Mouse (Mus musculus) intestine, postnatal 0 days (tissue): ENCODE measurements at regions not wholly inside any gene's neighbourhood (a gene's known extent, or its start where the extent isn't known, plus 50 kb on each side); places are given as distances from the start of the nearest gene placed in this dataset.
A peak's percentile ranks its signal among the peaks of the same experiment; 100 is the strongest.

ENCODE experiments used
- ATAC-seq: fragments of 200-750 bp; cut with Nextera tagmentation; 2 replicates; pipeline ENCODE4 v1.8.0; 2017; ENCODE audit warnings: mild to moderate bottlenecking, moderate TSS enrichment, moderate library complexity
- H3K27ac ChIP-seq: fragments of 300-500 bp; sonication (generic); 2 replicates; pipeline ENCODE4 v1.5.1; 2014; ENCODE audit warnings: mild to moderate bottlenecking, low read depth, low read length, moderate library complexity
- H3K27me3 ChIP-seq: fragments of 300-500 bp; sonication (generic); replicated peaks from 2 replicates; pipeline ENCODE4 v1.6.1; 2014; ENCODE audit warnings: low read length, mixed read lengths; ENCODE audit not compliant: control insufficient read depth, insufficient read depth
- H3K36me3 ChIP-seq: fragments of 300-500 bp; sonication (generic); 2 replicates; pipeline ENCODE4 v1.6.1; 2014; ENCODE audit warnings: mild to moderate bottlenecking, moderate library complexity; ENCODE audit not compliant: control insufficient read depth, insufficient read depth
- H3K4me1 ChIP-seq: fragments of 300-500 bp; sonication (generic); replicated peaks from 2 replicates; pipeline ENCODE4 v1.6.1; 2014; ENCODE audit warnings: antibody characterized with exemption, low read length, mixed read lengths; ENCODE audit not compliant: control insufficient read depth, insufficient read depth
- H3K4me2 ChIP-seq: fragments of 300-500 bp; sonication (generic); replicated peaks from 2 replicates; pipeline ENCODE4 v1.6.1; 2014; ENCODE audit warnings: low read depth, mild to moderate bottlenecking, moderate library complexity
- H3K4me3 ChIP-seq: fragments of 300-500 bp; sonication (generic); 2 replicates; pipeline ENCODE4 v1.5.1; 2014; ENCODE audit warnings: low read depth, low read length
- H3K9ac ChIP-seq: fragments of 300-500 bp; sonication (generic); 2 replicates; pipeline ENCODE4 v1.6.1; 2014; ENCODE audit warnings: mild to moderate bottlenecking, low read depth, low read length
- H3K9me3 ChIP-seq: fragments of 300-500 bp; sonication (generic); 2 replicates; pipeline ENCODE4 v1.6.1; 2016; ENCODE audit warnings: mixed run types; ENCODE audit not compliant: control insufficient read depth
- CTCF ChIP-seq: sonication (generic); IDR thresholded peaks from 2 replicates; pipeline ENCODE4 v1.5.1; 2016; ENCODE audit warnings: low read depth, mild to moderate bottlenecking, control low read depth, antibody characterized with exemption, moderate library complexity
- WGBS: fragments of 180-500 bp; shearing (Covaris S2); extraction: QIAGEN DNeasy Blood & Tissue Kit; methylation state at CpG from one replicate; pipeline ENCODE4 v1.1.7; 2014; 5-methylcytosine and 5-hydroxymethylcytosine counted together

DNA sequence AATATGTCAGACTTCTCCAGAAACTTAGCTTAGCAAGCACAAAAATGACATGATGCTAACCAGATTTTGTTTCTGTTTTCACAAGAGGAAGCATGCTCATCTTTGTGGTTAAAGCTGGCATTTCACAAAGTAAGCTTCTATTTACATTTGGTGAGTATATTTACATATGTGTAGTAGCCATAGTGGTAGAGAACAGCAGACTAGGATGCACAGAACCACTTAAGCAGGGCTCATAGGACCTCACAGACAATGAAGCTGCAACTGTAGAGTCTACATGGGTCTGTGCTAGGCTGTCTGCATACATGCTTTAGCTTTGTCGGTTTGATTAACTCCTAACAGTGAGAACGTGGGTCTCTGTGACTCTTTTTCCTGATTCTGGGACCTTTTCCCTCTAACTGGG lies 105.3 kb upstream of the 4921530L21Rik start:
- WGBS, result 33% methylated on average over 2 of the region's 2 CpGs
- no peak for TF ChIP-seq CTCF

DNA sequence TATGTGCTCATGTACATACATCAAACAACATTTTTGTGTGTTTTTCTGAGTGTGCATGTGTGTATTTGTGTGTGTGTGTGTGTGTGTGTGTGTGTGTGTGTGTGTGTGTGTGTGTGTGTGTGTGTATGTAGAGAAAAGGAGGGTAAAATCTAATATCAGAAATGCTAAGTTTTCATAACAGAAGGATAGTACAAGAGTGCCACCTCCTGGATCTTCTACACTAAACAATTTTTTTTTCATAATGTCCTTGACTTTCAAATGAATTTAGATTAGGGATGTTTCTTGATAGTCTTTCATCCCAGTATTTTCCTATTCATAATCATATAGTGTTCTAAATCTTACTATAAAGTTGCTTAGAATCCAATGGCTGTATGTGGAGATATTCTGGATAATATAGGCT lies 103.6 kb upstream of the 4921530L21Rik start:
- no peak overlapping the region for H3K9ac ChIP-seq
- no peak overlapping the region for H3K4me3 ChIP-seq
- no peak overlapping the region for H3K4me2 ChIP-seq
- peak; percentile 46 for TF ChIP-seq CTCF
- no peak for ATAC-seq
- H3K27me3 ChIP-seq, result no peaks in the 10 kb centered on the region
- H3K4me1 ChIP-seq, result no peaks in the 10 kb centered on the region
- no peaks in the 10 kb centered on the region for H3K9me3 ChIP-seq
- no peaks in the 10 kb centered on the region for H3K36me3 ChIP-seq
- H3K27ac ChIP-seq, result no peak overlapping the region

More for the DNA sequence above, 105.3 kb upstream of the 4921530L21Rik start:
- Histone ChIP-seq H3K9ac (no peak overlapping the region), H3K9me3 (no peaks in the 10 kb centered on the region), H3K27me3 (no peaks in the 10 kb centered on the region), H3K4me2 (no peak overlapping the region), H3K36me3 (no peaks in the 10 kb centered on the region), H3K4me3 (no peak overlapping the region), H3K4me1 (no peaks in the 10 kb centered on the region), H3K27ac (no peak overlapping the region)
- no peak for ATAC-seq
